Mouse (Mus musculus) cerebellum, adult 2 months (tissue): Measurements from ENCODE around the gene Gps1.

Experiments
- CTCF ChIP-seq: fragments of 200-500 bp; IDR thresholded peaks from 2 replicates; pipeline ENCODE4 v1.5.1; 2011; ENCODE audit warnings: low read depth, mild to moderate bottlenecking, control low read depth, low read length, moderate library complexity, borderline replicate concordance; ENCODE audit not compliant: insufficient read depth
- POLR2A ChIP-seq: fragments of 200-500 bp; IDR thresholded peaks from 2 replicates; pipeline ENCODE4 v1.6.1; 2011; ENCODE audit warnings: low read length, control low read depth, borderline replicate concordance; ENCODE audit not compliant: insufficient read depth

DNA sequence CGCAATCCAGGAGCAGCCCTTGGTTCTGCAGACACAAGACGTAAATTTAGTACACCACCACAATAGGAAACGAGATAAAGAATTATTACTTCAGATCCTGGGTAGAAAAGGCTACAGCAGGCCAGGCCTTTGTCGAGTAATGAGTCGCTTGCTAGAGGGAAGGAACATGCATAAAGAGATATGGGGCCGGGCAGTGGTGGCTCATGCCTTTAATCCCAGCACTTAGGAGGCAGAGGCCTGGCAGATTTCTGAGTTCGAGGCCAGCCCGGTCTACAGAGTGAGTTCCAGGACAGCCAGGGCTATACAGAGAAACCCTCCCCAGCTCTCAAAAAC, 12.5 kb downstream of the Gps1 start:
- TF ChIP-seq POLR2A (no peak), CTCF (no peak)
